Mouse (Mus musculus): Measurements from ENCODE around the gene Gm20662. TPM values are rescaled to one million over a fixed set of nuclear protein-coding genes. Genes with fewer than 3 reads are reported as not detected.

The Gm20662 gene
- polyA plus RNA-seq, 1 experiment from 2014 or later: 0.07 TPM

DNA sequence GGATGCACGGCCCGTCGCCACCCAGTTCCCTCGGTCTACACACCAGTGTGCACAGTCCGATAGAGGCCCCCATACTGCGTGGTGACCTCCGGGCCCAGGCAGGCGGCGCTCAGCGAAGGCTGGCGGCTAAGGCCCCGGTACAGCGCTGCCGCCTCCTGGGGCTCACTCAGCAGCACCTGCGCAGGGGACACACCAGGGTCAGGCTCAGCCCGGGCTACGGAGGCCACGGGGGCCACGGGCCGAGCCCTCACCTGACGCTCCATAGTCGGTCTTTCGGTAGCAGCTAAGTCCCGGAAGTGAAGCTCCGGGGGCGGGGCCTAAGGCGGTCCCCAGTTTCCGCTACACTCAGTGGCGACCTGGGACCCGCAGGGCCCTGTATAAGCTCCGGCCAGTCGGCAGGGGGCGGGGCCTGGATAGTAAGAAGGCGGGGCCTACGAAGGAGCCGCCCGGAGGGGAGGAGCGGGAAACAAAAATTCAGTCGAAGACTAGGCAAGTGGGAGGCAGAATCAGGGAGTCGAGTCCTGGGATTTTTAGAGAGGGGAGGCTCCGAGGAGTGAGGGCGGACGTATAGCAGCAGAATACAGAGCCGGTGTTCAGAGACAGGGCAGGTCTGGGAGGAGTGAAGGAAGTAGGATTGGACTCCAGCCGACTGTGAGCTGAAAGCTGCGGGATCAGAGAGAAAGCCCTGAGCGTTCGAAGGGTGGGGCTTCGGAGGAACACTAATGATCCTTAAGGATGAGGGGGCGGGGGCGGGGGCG, 98.2 kb downstream of the Gm20662 start, which contains the start of gene Apeh:
Gene Apeh (minus strand): TSS at position 423 of the 758 bp plus-strand sequence.
- H3K4me1 ChIP-seq: peaks cover 42% of the 10 kb centered on the region
- H3K9me3 ChIP-seq (replicated peaks): no peaks in the 10 kb centered on the region
- H3K36me3 ChIP-seq: peaks cover 36% of the 10 kb centered on the region
- H3K27me3 ChIP-seq (ENCODE audit: low read depth, poor library complexity, severe bottlenecking): no peaks in the 10 kb centered on the region
- DNase-seq (ENCODE audit: low spot score): peak; percentile 96
- peak within 1 kb of the TSS; percentile 75 for H3K4me3 ChIP-seq
- peak within 1 kb of the TSS; percentile 87 for H3K27ac ChIP-seq (replicated peaks)
- WGBS: under 1% methylated on average over 52 of the region's 52 CpGs

Small RNAs within 50 kb of the gene (microRNA-seq; reads per million reads assigned to microRNA genes)
- not detected for gene Mir7088

Other genes starting within 250 kb of the Gm20662 start
- 200 and 220 TPM in 2 replicates for gene Rbm5, start 225.4 kb upstream of the Gm20662 start, polyA plus RNA-seq (2016; fragmentation: Nextera tagmentation; extraction: Ambion mirVana)
- 101 and 115 TPM in 2 replicates for gene Rbm6, start 123.1 kb upstream of the Gm20662 start, polyA plus RNA-seq (2016; fragmentation: Nextera tagmentation; extraction: Ambion mirVana)
- gene Mon1a, start 108.2 kb upstream of the Gm20662 start, polyA plus RNA-seq (2016; fragmentation: Nextera tagmentation; extraction: Ambion mirVana): 11.6 and 15.3 TPM in 2 replicates
- 0.78 and 0.79 TPM in 2 replicates for gene Mst1r, start 89.5 kb upstream of the Gm20662 start, polyA plus RNA-seq (2016; fragmentation: Nextera tagmentation; extraction: Ambion mirVana)
- gene Actl11, start 67.9 kb upstream of the Gm20662 start, polyA plus RNA-seq (2016; fragmentation: Nextera tagmentation; extraction: Ambion mirVana): not detected in 2 replicates
- gene Camkv, start 60.7 kb upstream of the Gm20662 start, polyA plus RNA-seq (2016; fragmentation: Nextera tagmentation; extraction: Ambion mirVana): 20.9 and 23.0 TPM in 2 replicates
- gene Traip, start 46.2 kb upstream of the Gm20662 start, polyA plus RNA-seq (2016; fragmentation: Nextera tagmentation; extraction: Ambion mirVana): 35.8 and 41.7 TPM in 2 replicates
- 6.5 and 8.1 TPM in 2 replicates for gene Uba7, start 20.8 kb upstream of the Gm20662 start, polyA plus RNA-seq (2016; fragmentation: Nextera tagmentation; extraction: Ambion mirVana)
- gene Gm20661, start 13.3 kb upstream of the Gm20662 start, polyA plus RNA-seq (2016; fragmentation: Nextera tagmentation; extraction: Ambion mirVana): 0.83 and 1.2 TPM in 2 replicates
- gene Inka1, start 10.5 kb upstream of the Gm20662 start, polyA plus RNA-seq (2016; fragmentation: Nextera tagmentation; extraction: Ambion mirVana): 29.7 and 32.1 TPM in 2 replicates
- gene Cdhr4, start 3.9 kb upstream of the Gm20662 start, polyA plus RNA-seq (2016; fragmentation: Nextera tagmentation; extraction: Ambion mirVana): 2.2 and 3.2 TPM in 2 replicates
- gene Ip6k1, start 6.2 kb downstream of the Gm20662 start, polyA plus RNA-seq (2016; fragmentation: Nextera tagmentation; extraction: Ambion mirVana): 53.8 and 64.0 TPM in 2 replicates
- gene Gmppb, start 52.9 kb downstream of the Gm20662 start, polyA plus RNA-seq (2016; fragmentation: Nextera tagmentation; extraction: Ambion mirVana): 26.0 and 26.2 TPM in 2 replicates
- 2.6 and 3.8 TPM in 2 replicates for gene Amigo3, start 56.8 kb downstream of the Gm20662 start, polyA plus RNA-seq (2016; fragmentation: Nextera tagmentation; extraction: Ambion mirVana)
- 0.78 and 0.87 TPM in 2 replicates for gene Mst1, start 84.1 kb downstream of the Gm20662 start, polyA plus RNA-seq (2016; fragmentation: Nextera tagmentation; extraction: Ambion mirVana)
- gene Rnf123, start 87.0 kb downstream of the Gm20662 start, polyA plus RNA-seq (2016; fragmentation: Nextera tagmentation; extraction: Ambion mirVana): 32.2 and 39.6 TPM in 2 replicates
- gene Apeh, start 98.3 kb downstream of the Gm20662 start, polyA plus RNA-seq (2016; fragmentation: Nextera tagmentation; extraction: Ambion mirVana): 71.2 and 80.2 TPM in 2 replicates
- 1.1 and 1.7 TPM in 2 replicates for gene Bsn, start 194.0 kb downstream of the Gm20662 start, polyA plus RNA-seq (2016; fragmentation: Nextera tagmentation; extraction: Ambion mirVana)